Mouse (Mus musculus) right cerebral cortex, adult 18-20 months (tissue): ENCODE measurements around the gene Nup155.

Source experiments
- DNase-seq: peaks from one replicate; pipeline ENCODE4 v3.0.0; 2022; ENCODE audit warnings: mixed read lengths

Gene Nup155

DNA sequence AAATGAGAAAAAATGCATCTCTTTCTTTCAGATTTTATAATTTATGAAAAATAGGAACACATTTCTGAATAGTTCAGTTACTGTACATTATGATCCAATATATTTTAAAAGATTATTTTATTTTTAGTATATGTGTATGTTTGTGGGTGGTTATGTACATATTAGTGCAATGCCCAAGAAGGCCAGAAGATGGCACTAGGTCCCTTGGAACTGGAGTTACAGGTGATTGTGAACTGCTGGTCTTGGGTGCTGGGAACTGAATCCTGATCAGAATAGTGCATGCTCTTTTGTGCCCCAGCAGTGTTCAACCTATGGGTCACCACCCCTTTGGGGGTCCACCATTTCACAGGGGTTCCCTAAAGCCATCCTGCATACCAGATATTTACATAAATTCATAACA, 91.2 kb downstream of the Nup155 start:
- no peak for DNase-seq

GRCm38 (mm10) chr15:8208362-8208761, 99.3 kb downstream of the Nup155 start:
- DNase-seq: no peak
